Mouse (Mus musculus) right cerebral cortex, postnatal 10 days (tissue): ENCODE results near the gene Sbpl.
"Not testable (repeated sequence)": the region's sequence is repeated elsewhere in the genome, so short reads cannot be mapped to it uniquely, and the experiment has no call there.

ENCODE experiments used
- DNase-seq, 2 experiments: peaks; one replicate each; pipeline ENCODE4 v3.0.0; 2021; ENCODE audit warnings: low spot score in 2 of 2

Sbpl gene

GRCm38 (mm10) chr17:23960084-23960738 lies 5.1 kb upstream of the Sbpl start:
- DNase-seq = peak; percentile 85 to 87

GRCm38 (mm10) chr17:23950828-23951227 lies 4.2 kb downstream of the Sbpl start:
- DNase-seq = not testable (repeated sequence)

- DNase-seq = no peak
These were observed 6.0 kb downstream of the Sbpl start for GRCm38 (mm10) chr17:23949068-23949467.

- DNase-seq = not testable (repeated sequence)
These were observed 7.6 kb downstream of the Sbpl start for GRCm38 (mm10) chr17:23947486-23947885.

GRCm38 (mm10) chr17:23941372-23941771 lies 13.7 kb downstream of the Sbpl start, which contains the start of gene Sbp:
Gene Sbp, plus strand, starts transcription at chr17:23941672.
- no peak for DNase-seq

- DNase-seq = no peak
These were observed 23.9 kb downstream of the Sbpl start for GRCm38 (mm10) chr17:23931157-23931556.

- DNase-seq = peak; percentile 77 to 83
These were observed 30.0 kb downstream of the Sbpl start for GRCm38 (mm10) chr17:23925090-23925493.

GRCm38 (mm10) chr17:23924531-23925007 lies 30.5 kb downstream of the Sbpl start:
- DNase-seq = peak; percentile 93

GRCm38 (mm10) chr17:23917158-23917557 lies 37.9 kb downstream of the Sbpl start, which contains the start of gene Dcpp3:
Gene Dcpp3, plus strand, starts transcription at chr17:23917458.
- not testable (repeated sequence) for DNase-seq
